Mouse (Mus musculus) G1E (cell line): ENCODE measurements around the gene Gm14399.
"Not testable (repeated sequence)": the region's sequence is repeated elsewhere in the genome, so short reads cannot be mapped to it uniquely, and the experiment has no call there.

Experiments used
- CTCF ChIP-seq: IDR thresholded peaks from 2 replicates; pipeline ENCODE4 v1.5.1; 2012; ENCODE audit warnings: low read depth, low read length, inconsistent platforms, mixed read lengths
- GATA1 ChIP-seq: IDR thresholded peaks from 2 replicates; pipeline ENCODE4 v1.6.1; 2012; ENCODE audit warnings: borderline replicate concordance, low read length, inconsistent platforms, mixed read lengths
- POLR2AphosphoS5 ChIP-seq: IDR thresholded peaks from 2 replicates; pipeline ENCODE4 v1.6.1; 2012; ENCODE audit warnings: low read depth, low read length, inconsistent platforms; ENCODE audit not compliant: insufficient replicate concordance

DNA sequence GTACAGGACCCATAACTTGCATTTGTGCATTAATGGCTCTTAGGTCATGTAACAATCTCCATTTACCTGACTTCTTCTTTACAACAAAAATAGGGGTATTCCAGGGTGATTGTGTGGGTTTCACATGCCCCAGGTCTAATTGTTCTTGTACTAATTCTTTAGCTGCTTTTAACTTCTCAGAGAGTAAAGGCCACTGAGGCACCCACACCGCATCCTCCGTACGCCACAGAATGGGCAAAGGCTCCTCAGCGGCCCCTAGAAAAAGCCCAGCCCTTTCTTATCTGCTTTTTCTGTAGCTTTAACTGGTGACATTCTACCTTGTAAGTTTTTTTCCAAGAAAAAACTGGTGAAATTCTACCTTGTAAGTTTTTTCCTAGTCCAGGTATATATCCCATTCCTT is 19.6 kb upstream of the Gm14399 start:
- not testable (repeated sequence) for TF ChIP-seq CTCF, POLR2AphosphoS5, GATA1
